8 mouse cellular contexts compared by ENCODE assay signal in the genomic region with DNA sequence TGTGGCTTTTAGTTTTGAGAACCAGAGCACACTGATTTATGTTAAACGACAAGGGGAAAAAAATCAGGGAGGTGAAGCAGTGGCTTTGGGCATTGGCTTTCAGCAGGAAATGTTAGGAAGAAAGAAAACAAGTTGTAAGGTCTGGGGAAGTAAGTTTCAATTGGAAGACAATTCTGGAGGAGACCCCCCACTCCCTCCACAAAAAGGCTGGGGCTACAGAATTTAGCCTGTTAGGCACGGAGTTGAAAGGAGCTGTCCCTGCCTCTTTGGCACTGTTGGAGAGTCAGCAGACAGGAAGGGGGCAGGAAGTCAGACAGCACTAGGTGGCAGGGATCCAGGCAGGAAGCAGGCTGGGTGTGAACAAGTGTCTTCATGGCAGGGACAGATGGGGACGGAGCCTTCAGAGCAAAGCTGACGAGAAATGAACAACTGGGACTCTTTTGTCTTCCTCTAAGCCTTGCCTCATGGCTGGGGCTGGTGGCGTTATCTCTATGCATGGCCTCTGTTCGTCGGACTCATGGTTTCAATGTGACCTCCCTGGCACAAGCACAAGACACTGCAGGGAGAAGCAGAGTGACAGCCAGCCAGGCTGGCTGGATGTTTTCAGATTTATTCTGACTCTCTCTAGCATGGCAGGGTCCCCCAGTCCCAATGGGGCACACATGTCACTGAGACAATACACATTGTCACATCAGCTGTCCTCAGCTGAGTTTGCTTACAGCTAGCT.
DNase-seq lines count a peak whose midpoint lies in the region; ATAC-seq and TF ChIP-seq lines count a peak whose summit lies in the region.

No protein-coding gene starts in this region.

- peaks cover 24% of the 10 kb centered on the region for H3K4me1 ChIP-seq in hindbrain, embryonic 13.5 days (replicated peaks)
- H3K4me1 ChIP-seq in lung, postnatal 0 days (ENCODE audit: insufficient read depth, low read depth, low read length), result 0 out of 2 replicates have a peak, but pooled peaks cover 7% of the 10 kb centered on the region

- no peaks in the 10 kb centered on the region for H3K36me3 ChIP-seq in hindbrain, embryonic 13.5 days
- H3K36me3 ChIP-seq in lung, postnatal 0 days (ENCODE audit: insufficient read depth, low read length), result no peaks in the 10 kb centered on the region

- no peaks in the 10 kb centered on the region for H3K27me3 ChIP-seq in hindbrain, embryonic 13.5 days
- H3K27me3 ChIP-seq in lung, postnatal 0 days (replicated peaks; ENCODE audit: insufficient read depth, low read length), result no peaks in the 10 kb centered on the region

- peak; percentile 72 for DNase-seq in adrenal gland, adult 8-10 months
- peak; percentile 85 to 88 for DNase-seq in cerebellum, postnatal 36 days
- DNase-seq in gastrocnemius, adult 8-10 months (ENCODE audit: low spot score in 2 of 2), result peak; percentile 60 to 69
- peak; percentile 65 to 79 for DNase-seq in layer of hippocampus, postnatal 14 days (ENCODE audit: low spot score in 2 of 2)
- DNase-seq in lung, postnatal 0 days (ENCODE audit: low spot score), result peak; percentile 87
- peak; percentile 30 for DNase-seq in retina, embryonic 14.5 days (ENCODE audit: low spot score)
- no peak for DNase-seq in B cell, adult 2 months

- ATAC-seq in hindbrain, embryonic 13.5 days (ENCODE audit: low FRiP score), result peak; percentile 82
- peak; percentile 89 for ATAC-seq in lung, postnatal 0 days

- no peak overlapping the region for H3K9ac ChIP-seq in hindbrain, embryonic 13.5 days
- H3K9ac ChIP-seq in lung, postnatal 0 days (replicated peaks; ENCODE audit: low read depth), result no peak overlapping the region

- H3K4me3 ChIP-seq in hindbrain, embryonic 13.5 days, result no peak overlapping the region
- H3K4me3 ChIP-seq in lung, postnatal 0 days (ENCODE audit: low read depth, low read length), result no peak overlapping the region

- 2% methylated on average over 7 of the region's 7 CpGs for WGBS in hindbrain, embryonic 13.5 days
- WGBS in lung, postnatal 0 days, result 5% methylated on average over 7 of the region's 7 CpGs

- 0 out of 2 replicates have a peak, but pooled peaks have one; percentile 7 for TF ChIP-seq CTCF in lung, postnatal 0 days (IDR thresholded peaks at IDR 0.05)

- peak; percentile 36 for TF ChIP-seq EP300 in lung, postnatal 0 days (IDR thresholded peaks at IDR 0.05)

- H3K9me3 ChIP-seq in hindbrain, embryonic 13.5 days, result no peaks in the 10 kb centered on the region
- no peaks in the 10 kb centered on the region for H3K9me3 ChIP-seq in lung, postnatal 0 days (ENCODE audit: low read length)

- peak overlapping the region; percentile 30 for H3K4me2 ChIP-seq in hindbrain, embryonic 13.5 days
- H3K4me2 ChIP-seq in lung, postnatal 0 days (replicated peaks; ENCODE audit: low read depth, low read length), result no peak overlapping the region

- peak overlapping the region; percentile 69 for H3K27ac ChIP-seq in hindbrain, embryonic 13.5 days
- H3K27ac ChIP-seq in lung, postnatal 0 days (ENCODE audit: low read length), result no peak overlapping the region

Comparison
In these comparisons a context has a peak if more than half of its experiments do, and no peak if none do; other contexts are left out.
1. DNase-seq: peak in adrenal gland, adult 8-10 months (single experiment), cerebellum, postnatal 36 days (2 of 2), gastrocnemius, adult 8-10 months (2 of 2), layer of hippocampus, postnatal 14 days (2 of 2), lung, postnatal 0 days (single experiment) and retina, embryonic 14.5 days (single experiment); none in B cell, adult 2 months (0 of 2).